Mouse (Mus musculus) adrenal gland, adult 18-20 months (tissue): ENCODE measurements around the gene Asic2. TPM values are rescaled to one million over a fixed set of nuclear protein-coding genes. Genes with fewer than 3 reads are reported as not detected.
A peak's percentile ranks its signal among the peaks of the same experiment; 100 is the strongest.

Source experiments
- DNase-seq, 2 experiments: peaks; one replicate each; pipeline ENCODE4 v3.0.0; 2021 to 2022; ENCODE audit warnings: low spot score in 2 of 2
- total RNA-seq, 2 experiments: library from RNA; stranded (reverse); gene quantifications; 1 replicate in 1 of 2; 2 replicates in 1 of 2; pipeline ENCODE4 v1.2.3; 2021

Asic2 gene
- total RNA-seq, 2 experiments from 2014 or later: 2.5 to 3.2 TPM

- DNase-seq: no peak
These were observed 744.9 kb downstream of the Asic2 start for GRCm38 (mm10) chr11:81223361-81223760.

- no peak for DNase-seq
These were observed 747.5 kb downstream of the Asic2 start for GRCm38 (mm10) chr11:81220786-81221185.

- DNase-seq: no peak
These were observed 762.8 kb downstream of the Asic2 start for GRCm38 (mm10) chr11:81205471-81205870.

DNA sequence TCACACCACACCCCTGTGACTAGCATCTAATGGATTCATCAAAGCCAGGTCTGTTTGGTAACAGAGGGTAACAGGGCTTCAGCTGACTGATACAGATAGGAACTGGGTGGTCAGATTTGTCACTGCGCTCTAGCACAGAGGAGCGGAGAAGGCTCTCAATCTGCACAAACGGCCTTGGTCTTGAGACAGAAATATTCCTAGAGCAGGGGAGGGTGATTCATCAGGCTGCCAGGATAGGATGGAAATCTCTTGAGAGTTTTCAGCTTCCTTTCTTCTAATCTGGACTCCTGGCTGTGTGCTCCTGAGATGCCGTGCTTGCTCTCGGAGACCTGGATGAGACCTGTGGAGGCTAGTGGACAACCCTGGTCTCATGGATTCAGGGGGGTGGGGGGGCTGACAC, 765.7 kb downstream of the Asic2 start:
- peak in 1 of 2 experiments; percentile 2 for DNase-seq

DNA sequence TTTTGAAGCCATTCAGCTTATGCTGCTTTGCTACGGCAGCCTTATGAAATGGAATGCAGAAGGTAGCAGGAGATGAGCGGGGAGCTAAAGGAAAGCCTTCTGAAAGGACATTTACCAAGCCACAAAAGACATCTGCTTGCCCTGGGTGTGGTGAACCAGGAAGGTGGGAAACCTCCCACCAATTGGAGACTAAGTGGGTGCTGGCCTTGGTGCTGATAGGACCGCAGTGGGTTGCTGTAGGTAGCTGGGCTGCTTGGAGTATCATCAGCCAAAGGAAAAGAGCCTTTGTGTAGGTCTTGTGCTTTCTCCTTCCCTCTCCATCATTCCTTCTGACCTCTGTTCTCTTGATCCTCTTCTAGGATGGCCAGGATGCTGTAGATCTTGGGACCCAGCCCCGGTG, 774.4 kb downstream of the Asic2 start:
- DNase-seq: no peak

- DNase-seq: no peak
These were observed 776.1 kb downstream of the Asic2 start for GRCm38 (mm10) chr11:81192155-81192554.

GRCm38 (mm10) chr11:81189103-81189502, 779.2 kb downstream of the Asic2 start:
- no peak for DNase-seq

- DNase-seq: no peak
These were observed 780.4 kb downstream of the Asic2 start for GRCm38 (mm10) chr11:81187851-81188250.

DNA sequence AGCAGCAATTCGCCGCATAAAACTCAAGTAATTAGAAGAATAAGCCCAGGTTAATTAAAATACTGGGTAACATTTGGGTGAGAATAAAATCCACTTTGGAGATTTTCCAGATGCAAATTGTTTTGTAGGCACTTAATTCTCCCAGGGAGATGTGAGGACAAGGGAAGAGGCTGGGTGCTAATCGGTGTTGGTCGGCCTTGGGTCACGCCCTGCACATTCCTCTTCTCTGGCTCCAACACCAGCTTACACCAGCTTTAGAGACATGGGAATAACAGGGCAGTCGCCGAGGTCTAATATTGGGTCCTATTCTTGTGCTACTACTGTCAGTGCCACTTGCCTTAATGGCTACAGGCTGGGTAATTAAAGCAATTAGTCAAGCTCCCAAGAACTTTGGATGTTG, 783.5 kb downstream of the Asic2 start:
- no peak for DNase-seq

DNA sequence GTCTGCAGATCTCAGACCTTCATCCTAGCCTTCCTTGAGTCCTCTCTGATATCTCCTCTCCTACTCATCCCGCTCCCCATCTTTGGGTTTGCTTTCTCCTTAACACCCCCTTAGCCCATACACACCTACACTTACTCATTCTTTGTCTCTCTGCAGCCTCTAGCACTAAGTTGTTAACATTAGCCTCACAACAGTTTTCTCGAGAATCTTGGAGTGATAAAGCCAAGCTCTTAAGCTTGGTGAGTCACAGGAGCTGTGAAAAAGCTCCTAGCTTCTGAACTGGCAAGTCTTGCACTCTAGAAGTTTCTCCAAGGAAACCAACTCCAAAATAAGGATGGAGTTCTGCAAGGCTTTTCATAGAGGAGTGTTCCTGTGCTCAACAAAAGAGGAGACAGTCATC, 803.4 kb downstream of the Asic2 start:
- no peak for DNase-seq

GRCm38 (mm10) chr11:81163056-81163455, 805.2 kb downstream of the Asic2 start:
- DNase-seq: no peak

DNA sequence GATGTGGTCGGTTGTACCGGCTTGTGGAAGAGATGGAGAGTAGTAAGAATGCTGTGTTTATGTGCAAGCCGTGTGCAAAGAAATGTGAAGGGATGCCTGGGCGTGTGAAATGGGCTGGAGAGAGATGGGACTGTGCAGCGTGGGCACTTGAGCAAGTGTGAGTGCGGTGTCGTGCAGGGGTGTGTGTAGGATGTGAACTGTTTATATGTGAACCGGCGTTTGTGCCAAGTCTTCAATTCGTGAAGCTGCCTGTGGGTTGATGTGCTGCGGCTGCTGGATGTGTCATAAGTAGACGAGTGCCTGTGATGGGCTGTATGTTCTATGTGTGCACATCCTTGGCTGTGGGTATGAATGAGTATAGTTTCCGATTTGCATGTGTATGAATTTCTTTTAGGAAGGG, 814.4 kb downstream of the Asic2 start:
- no peak for DNase-seq

DNA sequence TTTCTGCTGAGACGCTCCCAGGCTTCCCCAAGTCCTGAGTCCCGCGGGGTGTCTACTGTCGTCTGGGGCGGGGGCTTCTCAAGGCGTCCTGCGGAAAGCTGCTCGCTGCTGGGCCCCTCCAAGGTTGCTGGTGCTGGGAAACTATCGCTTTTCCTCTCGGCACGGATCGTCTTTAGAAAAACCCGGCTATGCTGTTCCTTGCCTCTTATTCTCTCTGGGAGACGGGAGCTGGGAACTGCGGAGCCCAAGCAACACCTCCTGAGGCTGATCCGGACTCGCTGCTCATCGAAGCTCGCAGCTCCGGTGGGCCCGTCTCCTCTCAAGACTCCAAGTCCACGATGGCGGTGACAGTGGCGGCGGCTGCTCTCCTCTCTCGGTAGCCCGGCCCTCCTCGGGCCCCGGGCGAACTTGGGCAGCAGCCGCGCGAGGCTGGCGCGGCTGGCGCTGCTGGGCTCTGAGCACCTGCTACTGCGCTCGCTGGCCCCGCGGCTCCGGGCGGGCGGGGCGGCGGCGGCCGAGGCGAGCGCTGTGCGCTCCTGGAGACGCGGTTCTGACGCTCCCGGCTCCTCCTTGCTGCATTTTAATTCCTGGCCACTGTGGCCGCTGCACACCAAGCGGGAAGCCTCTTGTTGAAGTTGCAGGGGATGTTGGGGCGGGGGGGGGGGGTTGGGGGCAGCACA, 815.0 kb downstream of the Asic2 start:
- DNase-seq: peak; percentile 24 to 32

- peak; percentile 19 to 23 for DNase-seq
These were observed 815.6 kb downstream of the Asic2 start for GRCm38 (mm10) chr11:81152460-81153160.

- DNase-seq: peak; percentile 11 to 30
These were observed 816.3 kb downstream of the Asic2 start for GRCm38 (mm10) chr11:81152021-81152385.

DNA sequence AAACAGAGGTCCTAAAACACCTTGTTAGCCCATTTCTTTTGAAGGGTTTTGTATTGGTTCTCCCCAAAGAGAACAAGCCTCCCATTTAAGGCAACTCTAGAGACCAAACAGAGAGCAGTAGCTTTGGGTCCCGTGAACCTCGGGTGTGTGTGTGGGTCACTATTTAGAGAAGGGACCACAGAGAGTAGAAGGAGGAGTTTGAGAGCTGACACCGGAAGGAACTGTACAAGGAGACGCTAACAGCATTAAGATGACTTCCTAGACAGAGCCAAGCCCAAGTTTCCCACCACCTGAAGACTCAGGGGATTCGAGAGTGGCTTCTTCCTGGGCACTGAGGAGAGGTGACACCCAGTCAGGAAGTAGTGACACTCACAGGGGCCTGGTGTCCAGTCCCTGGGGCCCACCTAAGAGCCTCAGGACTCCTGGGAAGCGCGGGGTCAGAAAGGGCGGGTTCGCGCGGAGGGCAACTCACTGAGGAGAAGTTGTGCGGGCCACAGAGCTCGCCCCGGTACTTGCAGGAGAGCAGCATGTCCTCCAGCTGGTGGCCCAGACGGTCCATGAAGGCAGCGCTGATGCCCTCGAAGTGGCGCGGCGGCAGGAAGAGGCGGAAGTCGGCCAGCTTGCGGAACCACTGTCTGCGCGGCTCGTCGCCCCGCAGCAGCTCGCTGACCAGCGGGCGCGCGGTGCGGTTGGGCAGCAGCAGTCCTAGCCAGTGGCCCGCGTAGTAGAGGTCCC, 816.8 kb downstream of the Asic2 start:
- DNase-seq: peak in 1 of 2 experiments; percentile 22

DNA sequence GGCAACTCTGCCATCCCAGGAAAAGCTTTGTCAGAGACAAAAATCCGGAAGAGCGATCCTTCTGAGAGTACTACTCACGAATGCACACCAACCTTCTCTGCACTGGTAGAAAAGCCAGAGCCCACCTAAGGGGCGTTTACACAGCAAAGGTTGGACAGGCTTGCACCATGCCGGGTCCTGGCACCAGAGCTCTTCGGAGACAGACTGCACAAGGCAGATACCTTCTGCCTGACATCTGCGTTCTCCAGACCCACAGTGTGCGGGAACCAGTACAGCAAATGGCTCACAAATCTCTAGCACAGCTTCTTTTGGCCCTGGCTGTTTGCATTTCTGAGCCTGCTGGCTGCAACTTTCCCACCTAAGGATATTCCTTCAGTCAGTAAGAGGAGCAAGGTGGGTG, 817.6 kb downstream of the Asic2 start:
- DNase-seq: no peak

DNA sequence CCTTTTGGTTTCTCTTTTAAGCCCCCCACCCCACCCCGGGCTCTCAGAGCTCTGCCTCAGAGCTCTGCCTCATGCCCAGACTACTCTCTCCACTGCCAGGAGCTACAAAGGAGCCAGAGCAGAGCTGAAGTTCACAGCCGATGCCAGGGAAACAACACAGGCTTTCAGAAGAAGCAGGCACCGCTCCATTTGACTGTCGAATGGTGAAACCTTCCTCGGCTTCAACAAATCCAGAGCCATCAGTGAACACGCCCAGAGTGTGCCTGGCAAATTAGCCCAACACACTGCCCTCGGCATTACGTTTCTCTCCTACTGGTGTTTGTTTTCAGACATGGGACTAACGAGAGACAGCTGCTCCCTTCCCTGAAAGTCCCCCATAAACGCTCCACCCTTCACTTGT, 819.8 kb downstream of the Asic2 start:
- no peak for DNase-seq

DNA sequence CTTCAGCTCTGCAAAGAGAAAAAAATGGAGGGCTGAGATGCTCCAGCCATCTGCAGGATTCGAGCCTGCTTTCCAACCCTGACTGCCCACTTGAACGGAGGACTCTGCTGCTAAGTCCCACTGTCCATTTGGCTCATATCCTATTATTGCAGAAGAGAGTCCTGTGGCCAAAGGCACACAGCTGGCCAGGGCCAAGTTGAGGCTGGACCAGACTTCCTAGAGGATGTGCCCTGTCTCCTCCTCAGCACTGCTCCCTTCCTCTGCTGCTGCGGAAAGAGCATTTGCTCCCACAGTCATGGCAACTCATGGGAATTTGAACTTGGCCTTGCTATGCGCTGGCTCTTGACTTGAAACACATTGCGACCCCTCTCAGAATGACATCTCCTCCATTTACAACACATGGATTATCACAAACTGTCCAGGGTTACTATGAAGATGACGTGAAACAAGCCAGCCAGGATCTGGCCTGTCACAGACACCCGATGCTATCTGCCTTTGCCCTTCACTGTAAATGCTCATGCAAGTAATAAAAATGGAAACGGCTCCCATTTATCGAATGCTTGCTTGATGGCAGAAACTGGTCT, 821.6 kb downstream of the Asic2 start:
- no peak for DNase-seq

GRCm38 (mm10) chr11:81135141-81135540, 833.1 kb downstream of the Asic2 start:
- no peak for DNase-seq

GRCm38 (mm10) chr11:81133950-81134349, 834.3 kb downstream of the Asic2 start:
- no peak for DNase-seq

DNA sequence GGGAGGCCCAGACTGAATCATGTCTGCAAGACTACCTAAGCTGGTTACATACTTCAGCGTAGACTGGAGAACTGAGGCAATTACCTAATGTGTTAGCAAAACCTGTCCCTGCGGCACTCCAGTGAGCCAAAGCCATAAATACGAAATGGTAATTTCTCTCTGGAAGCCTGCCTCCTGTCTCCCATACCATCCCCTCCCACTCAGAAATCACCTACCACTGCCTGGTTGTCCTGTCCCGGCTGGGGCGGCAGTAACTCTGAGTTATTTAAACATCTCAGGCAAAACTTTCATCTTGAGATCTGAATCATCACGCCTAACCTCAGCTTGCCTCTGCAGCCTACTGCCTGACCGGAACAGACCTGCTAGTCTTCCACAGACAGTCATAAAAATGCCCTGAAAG, 835.6 kb downstream of the Asic2 start:
- DNase-seq: no peak
